Mouse (Mus musculus) liver, embryonic 12.5 days (tissue): ENCODE data around the gene Hydin. TPM values are rescaled to one million over a fixed set of nuclear protein-coding genes. Genes with fewer than 3 reads are reported as not detected.
A peak's percentile ranks its signal among the peaks of the same experiment; 100 is the strongest.

ENCODE experiments used
- ATAC-seq: fragments of 200-750 bp; cut with Nextera tagmentation; 2 replicates; pipeline ENCODE4 v1.8.0; 2017; ENCODE audit warnings: moderate number of reproducible peaks, mild to moderate bottlenecking, moderate library complexity
- H3K27ac ChIP-seq: fragments of 300-500 bp; sonication (generic); 2 replicates; pipeline ENCODE4 v1.5.1; 2016; ENCODE audit warnings: mild to moderate bottlenecking
- H3K27me3 ChIP-seq: fragments of 300-500 bp; sonication (generic); replicated peaks from 2 replicates; pipeline ENCODE4 v1.6.1; 2016; ENCODE audit warnings: mild to moderate bottlenecking, moderate library complexity
- H3K36me3 ChIP-seq: fragments of 300-500 bp; sonication (generic); 2 replicates; pipeline ENCODE4 v1.6.1; 2016; ENCODE audit warnings: mild to moderate bottlenecking, moderate library complexity
- H3K4me1 ChIP-seq: fragments of 300-500 bp; sonication (generic); 2 replicates; pipeline ENCODE4 v1.6.1; 2016
- H3K4me2 ChIP-seq: fragments of 300-500 bp; sonication (generic); 2 replicates; pipeline ENCODE4 v1.6.1; 2016; ENCODE audit warnings: mild to moderate bottlenecking, moderate library complexity
- H3K4me3 ChIP-seq: fragments of 300-500 bp; sonication (generic); 2 replicates; pipeline ENCODE4 v1.5.1; 2016; ENCODE audit warnings: mild to moderate bottlenecking, moderate library complexity
- H3K9ac ChIP-seq: fragments of 300-500 bp; sonication (generic); 2 replicates; pipeline ENCODE4 v1.6.1; 2016; ENCODE audit warnings: mild to moderate bottlenecking, moderate library complexity
- H3K9me3 ChIP-seq: fragments of 300-500 bp; sonication (generic); replicated peaks from 2 replicates; pipeline ENCODE4 v1.6.1; 2016; ENCODE audit warnings: mild to moderate bottlenecking, moderate library complexity
- WGBS: fragments of 180-500 bp; shearing (Covaris S2); methylation state at CpG from one replicate; pipeline ENCODE4 v1.1.7; 2016; ENCODE audit not compliant: insufficient replicate concordance; 5-methylcytosine and 5-hydroxymethylcytosine counted together
- polyA plus RNA-seq: library from polyadenylated mRNA; unstranded; fragments of >200 nt; fragmentation: Nextera tagmentation; extraction: Ambion mirVana; gene quantifications from 2 replicates; pipeline ENCODE4 v1.2.1, GENCODE M21; 2016

Gene Hydin
- 0.04 and 0.06 TPM in 2 replicates for polyA plus RNA-seq

- Histone ChIP-seq H3K4me2 (peak within 1 kb of the TSS; percentile 55), H3K9ac (no peak within 1 kb of the TSS), H3K4me1 (no peaks in the 10 kb centered on the region), H3K27ac (no peak within 1 kb of the TSS), H3K4me3 (peak within 1 kb of the TSS; percentile 35), H3K9me3 (no peaks in the 10 kb centered on the region), H3K27me3 (peaks cover 20% of the 10 kb centered on the region), H3K36me3 (no peaks in the 10 kb centered on the region)
- peak; percentile 35; the same call in 1 of the 2 replicates for ATAC-seq
- 3% methylated on average over 15 of the region's 15 CpGs for WGBS
These were observed at the start of gene Hydin for GRCm38 (mm10) chr8:110266741-110267140. Hydin (plus strand) TSS chr8:110266977.

GRCm38 (mm10) chr8:110217198-110217597 is 49.6 kb upstream of the Hydin start:
- peaks cover 26% of the 10 kb centered on the region for H3K36me3 ChIP-seq
- H3K4me1 ChIP-seq = peaks cover 15% of the 10 kb centered on the region
- H3K9me3 ChIP-seq = no peaks in the 10 kb centered on the region
- H3K9ac ChIP-seq = no peak overlapping the region
- H3K27ac ChIP-seq = no peak overlapping the region
- peak overlapping the region; percentile 72 for H3K4me3 ChIP-seq
- H3K27me3 ChIP-seq = peaks cover 3% of the 10 kb centered on the region; the same call in 1 of the 2 replicates
- peak overlapping the region; percentile 85 for H3K4me2 ChIP-seq
- ATAC-seq = no peak
- WGBS = 48% methylated on average over 5 of the region's 5 CpGs

GRCm38 (mm10) chr8:110217681-110218131 is 49.1 kb upstream of the Hydin start:
- WGBS = under 1% methylated on average over 42 of the region's 43 CpGs
- peak overlapping the region; percentile 72 for H3K4me3 ChIP-seq
- peaks cover 3% of the 10 kb centered on the region; the same call in 1 of the 2 replicates for H3K27me3 ChIP-seq
- peaks cover 31% of the 10 kb centered on the region for H3K36me3 ChIP-seq
- peak overlapping the region; percentile 30; the same call in 1 of the 2 replicates for H3K27ac ChIP-seq
- ATAC-seq = peak; percentile 100
- peaks cover 15% of the 10 kb centered on the region for H3K4me1 ChIP-seq
- H3K4me2 ChIP-seq = peak overlapping the region; percentile 85
- peak overlapping the region; percentile 65 for H3K9ac ChIP-seq
- H3K9me3 ChIP-seq = no peaks in the 10 kb centered on the region

DNA sequence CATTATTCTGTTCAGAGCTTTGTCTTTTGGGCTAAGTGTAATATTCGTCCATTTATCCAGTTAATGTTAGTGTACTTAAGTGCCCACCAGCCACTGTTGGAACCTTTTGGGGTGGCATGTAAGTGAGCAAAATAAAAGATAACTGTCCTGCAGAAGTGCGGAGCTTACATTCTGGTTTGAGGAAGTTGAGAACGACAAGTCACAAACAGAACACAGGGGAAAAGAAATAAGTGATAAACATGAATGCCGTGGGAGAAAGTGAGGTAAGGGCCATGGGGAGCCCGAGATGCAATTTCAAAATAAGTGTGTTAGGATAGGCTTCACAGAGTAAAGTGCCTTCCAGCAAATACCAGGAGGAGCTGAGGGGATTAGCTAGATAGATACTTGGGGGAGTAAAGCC is 48.3 kb upstream of the Hydin start:
- ATAC-seq = no peak
- Histone ChIP-seq H3K9me3 (no peaks in the 10 kb centered on the region), H3K9ac (peak overlapping the region; percentile 65), H3K36me3 (peaks cover 39% of the 10 kb centered on the region), H3K4me1 (peaks cover 15% of the 10 kb centered on the region), H3K4me2 (peak overlapping the region; percentile 85), H3K27me3 (peaks cover 3% of the 10 kb centered on the region; the same call in 1 of the 2 replicates), H3K27ac (no peak overlapping the region), H3K4me3 (peak overlapping the region; percentile 72)
- 23% methylated on average over 5 of the region's 5 CpGs for WGBS

DNA sequence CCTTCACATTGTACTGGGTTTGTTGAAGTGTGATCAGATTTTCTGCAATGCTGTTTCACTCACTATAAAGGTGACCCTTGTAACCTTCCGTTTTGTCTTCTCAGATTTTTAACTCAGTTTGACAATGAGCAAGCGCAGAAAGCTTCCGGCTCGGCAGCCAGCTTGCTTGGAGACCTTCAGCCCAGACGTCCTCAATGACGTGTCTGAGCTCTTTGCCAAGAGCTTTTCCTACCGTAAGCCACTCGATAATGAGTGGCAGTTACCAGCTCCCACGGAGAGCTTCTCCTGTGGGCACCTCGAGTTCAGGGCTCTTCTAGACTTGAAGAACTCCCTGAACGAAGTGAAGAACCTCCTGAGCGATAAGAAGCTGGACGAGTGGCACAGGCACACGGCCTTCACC is 45.8 kb upstream of the Hydin start:
- H3K9me3 ChIP-seq = no peaks in the 10 kb centered on the region
- H3K27me3 ChIP-seq = no peaks in the 10 kb centered on the region; the same call in 1 of the 2 replicates
- H3K36me3 ChIP-seq = peaks cover 43% of the 10 kb centered on the region
- H3K9ac ChIP-seq = no peak overlapping the region
- H3K4me3 ChIP-seq = no peak overlapping the region
- ATAC-seq = no peak
- no peak overlapping the region for H3K27ac ChIP-seq
- no peak overlapping the region for H3K4me2 ChIP-seq
- H3K4me1 ChIP-seq = peaks cover 15% of the 10 kb centered on the region
- 83% methylated on average over 14 of the region's 14 CpGs for WGBS

DNA sequence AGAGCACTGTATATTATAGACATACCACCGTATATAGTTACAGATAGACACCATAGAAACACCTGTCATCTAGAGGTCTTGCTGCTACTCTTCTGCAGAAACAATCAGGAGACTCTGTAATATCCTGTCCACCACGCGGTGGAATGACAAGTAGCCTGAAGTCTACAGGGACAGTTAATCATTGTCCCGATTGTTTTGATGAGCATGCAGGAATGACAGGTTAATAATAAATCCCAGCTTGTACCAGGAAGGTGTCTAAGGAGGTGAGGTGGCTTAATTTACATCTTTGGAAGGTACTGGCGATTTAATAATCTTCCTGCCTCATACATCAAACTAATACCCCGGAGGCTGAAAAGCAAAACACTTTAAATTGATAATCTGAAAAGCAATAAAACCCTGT is 36.0 kb upstream of the Hydin start:
- Histone ChIP-seq H3K27ac (no peak overlapping the region), H3K4me1 (no peaks in the 10 kb centered on the region), H3K9me3 (no peaks in the 10 kb centered on the region), H3K4me3 (no peak overlapping the region), H3K36me3 (no peaks in the 10 kb centered on the region), H3K27me3 (no peaks in the 10 kb centered on the region), H3K9ac (no peak overlapping the region), H3K4me2 (no peak overlapping the region)
- no peak for ATAC-seq
- 61% methylated on average over 6 of the region's 6 CpGs for WGBS

DNA sequence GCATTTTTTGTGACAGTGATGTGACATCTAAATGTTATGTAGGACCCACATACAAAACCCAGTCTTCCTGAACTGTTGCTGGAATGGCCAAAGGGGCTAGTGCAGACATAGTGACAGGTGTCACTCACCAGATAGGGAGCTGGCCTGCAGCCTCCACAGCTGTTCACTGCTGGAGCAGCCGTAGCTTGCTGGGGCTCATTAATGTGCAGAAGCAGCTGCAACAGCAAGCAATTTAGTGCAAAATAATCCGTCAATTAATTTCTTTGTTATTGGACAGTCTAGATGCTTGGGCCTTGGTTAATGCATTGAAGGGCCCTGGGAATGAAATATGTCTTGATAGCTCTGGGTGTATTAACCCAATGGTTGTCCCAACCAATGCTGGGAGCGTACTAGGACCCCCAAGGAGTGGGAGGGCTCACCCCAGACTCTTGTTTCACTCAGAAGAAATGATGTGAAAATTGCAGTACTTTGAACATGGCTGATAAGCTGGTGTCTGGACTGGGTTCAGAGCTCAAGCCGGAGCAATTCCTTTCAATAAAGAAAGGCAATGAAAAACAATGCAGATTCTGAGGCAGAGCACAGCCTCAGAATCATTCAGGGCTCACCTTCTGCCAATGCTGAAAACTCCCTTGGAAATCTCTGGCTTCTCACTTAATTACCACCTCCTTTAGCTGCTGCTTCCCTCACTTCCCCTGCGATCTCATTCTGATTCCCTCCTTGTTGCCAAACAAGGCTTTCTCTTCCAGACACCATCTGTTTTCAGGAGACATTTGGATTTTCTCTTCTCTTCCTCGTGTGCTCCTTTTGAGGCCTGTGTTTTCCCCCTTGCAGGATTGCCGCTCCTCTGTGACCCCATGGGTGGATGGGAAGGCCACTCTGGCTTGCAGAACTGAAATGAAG is 24.2 kb upstream of the Hydin start:
- Histone ChIP-seq H3K9ac (no peak overlapping the region), H3K4me3 (no peak overlapping the region), H3K27me3 (no peaks in the 10 kb centered on the region), H3K4me2 (no peak overlapping the region), H3K27ac (no peak overlapping the region), H3K9me3 (no peaks in the 10 kb centered on the region), H3K4me1 (no peaks in the 10 kb centered on the region), H3K36me3 (no peaks in the 10 kb centered on the region)
- no peak for ATAC-seq
- 43% methylated on average over 7 of the region's 7 CpGs for WGBS

- no peak for ATAC-seq
- H3K27ac ChIP-seq = no peak overlapping the region
- WGBS = 65% methylated on average over 2 of the region's 2 CpGs
- no peaks in the 10 kb centered on the region for H3K27me3 ChIP-seq
- H3K36me3 ChIP-seq = no peaks in the 10 kb centered on the region
- H3K4me1 ChIP-seq = no peaks in the 10 kb centered on the region
- H3K4me3 ChIP-seq = no peak overlapping the region
- no peak overlapping the region for H3K4me2 ChIP-seq
- H3K9me3 ChIP-seq = no peaks in the 10 kb centered on the region
- H3K9ac ChIP-seq = no peak overlapping the region
These were observed 22.2 kb upstream of the Hydin start for GRCm38 (mm10) chr8:110244566-110244965.

- no peaks in the 10 kb centered on the region for H3K27me3 ChIP-seq
- H3K4me3 ChIP-seq = no peak overlapping the region
- no peak for ATAC-seq
- no peaks in the 10 kb centered on the region for H3K4me1 ChIP-seq
- no peak overlapping the region for H3K27ac ChIP-seq
- H3K4me2 ChIP-seq = no peak overlapping the region
- no peaks in the 10 kb centered on the region for H3K36me3 ChIP-seq
- 66% methylated on average over 6 of the region's 6 CpGs for WGBS
- no peak overlapping the region for H3K9ac ChIP-seq
- H3K9me3 ChIP-seq = no peaks in the 10 kb centered on the region
These were observed 19.5 kb upstream of the Hydin start for GRCm38 (mm10) chr8:110247238-110247637.

GRCm38 (mm10) chr8:110253986-110254385 is 12.8 kb upstream of the Hydin start:
- ATAC-seq = no peak
- H3K4me2 ChIP-seq = no peak overlapping the region
- 35% methylated on average over 4 of the region's 4 CpGs for WGBS
- no peak overlapping the region for H3K9ac ChIP-seq
- no peaks in the 10 kb centered on the region for H3K4me1 ChIP-seq
- no peaks in the 10 kb centered on the region for H3K36me3 ChIP-seq
- H3K27me3 ChIP-seq = no peaks in the 10 kb centered on the region
- no peak overlapping the region for H3K4me3 ChIP-seq
- no peak overlapping the region for H3K27ac ChIP-seq
- H3K9me3 ChIP-seq = no peaks in the 10 kb centered on the region

DNA sequence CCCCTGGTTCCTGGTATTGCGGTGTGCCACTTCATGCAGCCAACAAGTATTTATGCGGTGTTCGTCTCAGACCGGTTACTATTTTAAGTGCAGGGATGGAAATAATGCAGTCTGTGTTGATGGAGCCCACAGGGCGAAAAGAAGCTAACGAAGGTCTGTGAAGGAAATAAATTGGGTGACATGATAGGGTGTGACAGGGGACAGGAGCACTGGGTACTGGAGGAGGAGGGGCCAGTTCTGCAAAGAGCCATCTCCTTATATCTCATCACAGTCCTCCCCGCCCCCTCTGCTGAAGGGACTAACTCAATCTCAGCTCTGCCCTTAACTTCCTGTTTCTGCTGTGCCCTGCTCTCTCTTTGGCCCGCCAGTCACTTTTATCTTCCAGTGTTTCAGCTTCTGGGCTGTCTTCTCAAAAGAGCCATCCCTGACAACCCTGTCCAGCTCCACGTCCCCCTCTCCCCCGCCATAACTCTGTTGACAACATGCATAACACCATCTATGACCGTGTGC is 926 bp upstream of the Hydin start:
- Histone ChIP-seq H3K9ac (no peak overlapping the region), H3K27me3 (peaks cover 20% of the 10 kb centered on the region), H3K27ac (no peak overlapping the region), H3K36me3 (no peaks in the 10 kb centered on the region), H3K9me3 (no peaks in the 10 kb centered on the region), H3K4me3 (no peak overlapping the region), H3K4me2 (no peak overlapping the region), H3K4me1 (no peaks in the 10 kb centered on the region)
- 42% methylated on average over 11 of the region's 11 CpGs for WGBS
- ATAC-seq = no peak

- Histone ChIP-seq H3K9ac (no peak overlapping the region), H3K27ac (no peak overlapping the region), H3K4me2 (peak overlapping the region; percentile 55), H3K9me3 (no peaks in the 10 kb centered on the region), H3K4me3 (peak overlapping the region; percentile 35; the same call in 1 of the 2 replicates), H3K36me3 (no peaks in the 10 kb centered on the region), H3K4me1 (no peaks in the 10 kb centered on the region), H3K27me3 (peaks cover 20% of the 10 kb centered on the region)
- ATAC-seq = no peak
- WGBS = 23% methylated on average over 12 of the region's 12 CpGs
These were observed 491 bp downstream of the Hydin start for GRCm38 (mm10) chr8:110267268-110267667.
